In genomic region chr2:18607586-18608259, GRCm38 (mm10) we compare ENCODE assay signal across 8 mouse cellular contexts.
DNase-seq lines count a peak whose midpoint lies in the region; ATAC-seq lines count a peak whose summit lies in the region.

No protein-coding gene starts in this region.

- 1% methylated on average over 14 of the region's 14 CpGs for WGBS in embryonic facial prominence, embryonic 10.5 days
- under 1% methylated on average over 14 of the region's 14 CpGs for WGBS in hindbrain, embryonic 15.5 days
- 2% methylated on average over 14 of the region's 14 CpGs for WGBS in midbrain, embryonic 11.5 days

- peak overlapping the region; percentile 54 for H3K4me3 ChIP-seq in embryonic facial prominence, embryonic 10.5 days
- H3K4me3 ChIP-seq in hindbrain, embryonic 15.5 days, result peak overlapping the region; percentile 43
- H3K4me3 ChIP-seq in midbrain, embryonic 11.5 days (ENCODE audit: low read depth, low read length), result peak overlapping the region; percentile 37

- peaks cover 23% of the 10 kb centered on the region for H3K4me1 ChIP-seq in embryonic facial prominence, embryonic 10.5 days
- peaks cover 26% of the 10 kb centered on the region for H3K4me1 ChIP-seq in hindbrain, embryonic 15.5 days (replicated peaks)
- H3K4me1 ChIP-seq in midbrain, embryonic 11.5 days (ENCODE audit: control insufficient read depth, insufficient read depth, low read length), result peaks cover 14% of the 10 kb centered on the region

- H3K9ac ChIP-seq in hindbrain, embryonic 15.5 days, result peak overlapping the region; percentile 45
- H3K9ac ChIP-seq in midbrain, embryonic 11.5 days (ENCODE audit: low read length), result peak overlapping the region; percentile 55

- peak overlapping the region; percentile 63 for H3K27ac ChIP-seq in embryonic facial prominence, embryonic 10.5 days (replicated peaks)
- no peak overlapping the region for H3K27ac ChIP-seq in hindbrain, embryonic 15.5 days (replicated peaks)
- H3K27ac ChIP-seq in midbrain, embryonic 11.5 days (ENCODE audit: low read depth, low read length), result no peak overlapping the region

- peak; percentile 24; the same call in 1 of the 2 replicates for ATAC-seq in frontal cortex, adult (ENCODE audit: low TSS enrichment)
- peak; percentile 60; the same call in 1 of the 2 replicates for ATAC-seq in hindbrain, embryonic 15.5 days (ENCODE audit: low FRiP score, low read depth)
- peak; percentile 64 for ATAC-seq in midbrain, embryonic 11.5 days (ENCODE audit: low FRiP score)

- H3K36me3 ChIP-seq in embryonic facial prominence, embryonic 10.5 days (replicated peaks), result no peaks in the 10 kb centered on the region
- no peaks in the 10 kb centered on the region for H3K36me3 ChIP-seq in hindbrain, embryonic 15.5 days
- no peaks in the 10 kb centered on the region for H3K36me3 ChIP-seq in midbrain, embryonic 11.5 days (ENCODE audit: control insufficient read depth, insufficient read depth, low read length)

- peak overlapping the region; percentile 61 for H3K4me2 ChIP-seq in hindbrain, embryonic 15.5 days
- peak overlapping the region; percentile 72 for H3K4me2 ChIP-seq in midbrain, embryonic 11.5 days

- peaks cover 94% of the 10 kb centered on the region for H3K27me3 ChIP-seq in embryonic facial prominence, embryonic 10.5 days (replicated peaks; ENCODE audit: low read depth, poor library complexity, severe bottlenecking)
- peaks cover 39% of the 10 kb centered on the region for H3K27me3 ChIP-seq in hindbrain, embryonic 15.5 days
- H3K27me3 ChIP-seq in midbrain, embryonic 11.5 days (ENCODE audit: control insufficient read depth, insufficient read depth, low read length), result peaks cover 52% of the 10 kb centered on the region

- no peak for DNase-seq in frontal cortex, postnatal 14 days (ENCODE audit: low spot score in 2 of 2)
- peak; percentile 63 for DNase-seq in 416B (ENCODE audit: low read depth)
- DNase-seq in embryonic facial prominence, embryonic 10.5 days (ENCODE audit: low spot score), result no peak
- peak; percentile 89 for DNase-seq in midbrain, embryonic 11.5 days (ENCODE audit: low spot score, missing footprints)
- peak; percentile 62 for DNase-seq in thymus, postnatal 4 days
- DNase-seq in ovary, adult 18-20 months (ENCODE audit: low spot score), result no peak

- no peaks in the 10 kb centered on the region for H3K9me3 ChIP-seq in embryonic facial prominence, embryonic 10.5 days
- no peaks in the 10 kb centered on the region for H3K9me3 ChIP-seq in hindbrain, embryonic 15.5 days
- H3K9me3 ChIP-seq in midbrain, embryonic 11.5 days (ENCODE audit: control insufficient read depth, low read length), result no peaks in the 10 kb centered on the region

Comparison
In these comparisons a context has a peak if more than half of its experiments do, and no peak if none do; other contexts are left out.
1. DNase-seq: peak in 416B (single experiment), midbrain, embryonic 11.5 days (single experiment) and thymus, postnatal 4 days (single experiment); none in frontal cortex, postnatal 14 days (0 of 2), embryonic facial prominence, embryonic 10.5 days (single experiment) and ovary, adult 18-20 months (single experiment).
2. Peak in every context shown above with its lines, with median percentiles within 50 percentile points of each other: ATAC-seq and H3K4me3 ChIP-seq.